Mouse (Mus musculus) embryonic facial prominence, embryonic 13.5 days (tissue): ENCODE results near the gene Spin1. TPM values are rescaled to one million over a fixed set of nuclear protein-coding genes. Genes with fewer than 3 reads are reported as not detected.

Source experiments
- ATAC-seq: fragments of 200-750 bp; cut with Nextera tagmentation; 2 replicates; pipeline ENCODE4 v1.8.0; 2017; ENCODE audit warnings: low read depth; ENCODE audit not compliant: insufficient number of reproducible peaks, insufficient read depth, low FRiP score, low TSS enrichment
- H3K27ac ChIP-seq: fragments of 300-500 bp; sonication (generic); 2 replicates; pipeline ENCODE4 v1.5.1; 2015; ENCODE audit warnings: moderate library complexity, mild to moderate bottlenecking, inconsistent platforms
- H3K27me3 ChIP-seq: fragments of 300-500 bp; sonication (generic); 2 replicates; pipeline ENCODE4 v1.6.1; 2015; ENCODE audit warnings: mild to moderate bottlenecking, inconsistent platforms
- H3K36me3 ChIP-seq: fragments of 300-500 bp; sonication (generic); 2 replicates; pipeline ENCODE4 v1.6.1; 2015; ENCODE audit warnings: mild to moderate bottlenecking, inconsistent platforms
- H3K4me1 ChIP-seq: fragments of 300-500 bp; sonication (generic); 2 replicates; pipeline ENCODE4 v1.6.1; 2015; ENCODE audit warnings: inconsistent platforms
- H3K4me2 ChIP-seq: fragments of 300-500 bp; sonication (generic); 2 replicates; pipeline ENCODE4 v1.6.1; 2015; ENCODE audit warnings: moderate library complexity, mild to moderate bottlenecking, inconsistent platforms
- H3K4me3 ChIP-seq: fragments of 300-500 bp; sonication (generic); 2 replicates; pipeline ENCODE4 v1.5.1; 2015; ENCODE audit warnings: mild to moderate bottlenecking, inconsistent platforms
- H3K9ac ChIP-seq: fragments of 300-500 bp; sonication (generic); 2 replicates; pipeline ENCODE4 v1.6.1; 2015; ENCODE audit warnings: mild to moderate bottlenecking, inconsistent platforms
- H3K9me3 ChIP-seq: fragments of 300-500 bp; sonication (generic); 2 replicates; pipeline ENCODE4 v1.6.1; 2016; ENCODE audit warnings: inconsistent platforms
- WGBS: fragments of 180-500 bp; shearing (Covaris S2); methylation state at CpG from one replicate; pipeline ENCODE4 v1.1.7; 2015; ENCODE audit warnings: mixed read lengths; 5-methylcytosine and 5-hydroxymethylcytosine counted together
- polyA plus RNA-seq: library from polyadenylated mRNA; unstranded; fragments of >200 nt; fragmentation: Nextera tagmentation; extraction: Ambion mirVana; gene quantifications from 2 replicates; pipeline ENCODE4 v1.2.1, GENCODE M21; 2015

Gene Spin1
- polyA plus RNA-seq, 1 experiment from 2014 or later, result 116 TPM

DNA sequence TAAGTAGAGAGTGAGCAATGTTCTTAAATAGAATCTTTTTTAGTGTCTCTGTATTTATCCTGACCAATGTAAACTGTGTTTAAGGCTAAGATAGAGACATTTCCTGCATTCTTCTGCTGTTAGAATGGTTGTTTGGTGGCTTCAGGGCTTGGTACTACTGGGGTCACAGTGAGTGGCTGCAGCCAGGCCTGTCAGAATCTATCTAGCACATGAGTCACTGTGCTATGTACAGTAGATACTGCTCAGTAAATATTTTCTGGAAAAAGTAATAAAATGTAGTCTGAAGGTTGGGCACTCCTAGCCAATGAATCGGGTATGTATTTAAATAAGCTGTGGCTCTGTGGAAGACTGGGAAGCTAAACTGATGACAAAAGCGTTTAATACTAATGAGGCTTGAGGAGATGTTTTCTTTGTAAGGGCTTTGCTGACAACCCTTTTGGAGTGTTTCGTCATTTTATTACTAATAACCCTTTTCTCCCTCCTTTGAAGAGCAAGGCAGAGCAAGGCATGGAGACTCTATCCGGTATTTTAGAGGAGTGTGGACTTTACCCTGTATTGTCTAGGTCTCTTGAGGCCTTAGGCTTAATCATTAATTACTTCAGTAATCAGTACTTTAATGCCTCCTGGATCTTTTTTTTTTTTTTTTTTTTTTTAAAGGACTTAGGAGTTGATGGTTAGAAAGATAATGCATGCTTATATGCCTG lies 52.4 kb downstream of the Spin1 start:
- no peak overlapping the region for H3K4me3 ChIP-seq
- no peak overlapping the region for H3K9ac ChIP-seq
- no peaks in the 10 kb centered on the region for H3K4me1 ChIP-seq
- WGBS, result 88% methylated on average over 4 of the region's 4 CpGs
- no peaks in the 10 kb centered on the region for H3K27me3 ChIP-seq
- peaks cover 70% of the 10 kb centered on the region for H3K36me3 ChIP-seq
- no peaks in the 10 kb centered on the region for H3K9me3 ChIP-seq
- ATAC-seq, result no peak
- H3K4me2 ChIP-seq, result no peak overlapping the region
- H3K27ac ChIP-seq, result no peak overlapping the region

DNA sequence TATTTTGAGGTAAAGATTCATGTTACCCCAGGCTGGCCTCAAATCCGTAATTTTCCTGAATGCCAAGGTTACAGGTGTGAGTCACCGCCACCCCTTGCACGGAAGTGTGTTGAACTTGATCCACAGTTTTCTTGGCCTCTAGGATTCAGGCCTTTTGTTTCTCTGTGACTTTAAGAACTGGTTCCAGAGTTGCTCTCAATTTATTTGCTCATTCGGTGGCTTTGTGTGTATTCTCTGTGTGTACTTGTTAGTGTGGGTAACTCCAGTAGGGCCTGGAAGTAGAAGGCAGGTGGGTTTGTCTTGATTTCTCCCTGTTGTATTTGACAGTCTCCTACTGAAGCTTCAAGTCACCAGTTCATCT lies 53.0 kb downstream of the Spin1 start:
- ATAC-seq, result no peak
- no peak overlapping the region for H3K9ac ChIP-seq
- H3K27me3 ChIP-seq, result no peaks in the 10 kb centered on the region
- H3K4me3 ChIP-seq, result no peak overlapping the region
- H3K27ac ChIP-seq, result no peak overlapping the region
- peaks cover 70% of the 10 kb centered on the region for H3K36me3 ChIP-seq
- H3K9me3 ChIP-seq, result no peaks in the 10 kb centered on the region
- 85% methylated on average over 4 of the region's 4 CpGs for WGBS
- H3K4me1 ChIP-seq, result no peaks in the 10 kb centered on the region
- no peak overlapping the region for H3K4me2 ChIP-seq

DNA sequence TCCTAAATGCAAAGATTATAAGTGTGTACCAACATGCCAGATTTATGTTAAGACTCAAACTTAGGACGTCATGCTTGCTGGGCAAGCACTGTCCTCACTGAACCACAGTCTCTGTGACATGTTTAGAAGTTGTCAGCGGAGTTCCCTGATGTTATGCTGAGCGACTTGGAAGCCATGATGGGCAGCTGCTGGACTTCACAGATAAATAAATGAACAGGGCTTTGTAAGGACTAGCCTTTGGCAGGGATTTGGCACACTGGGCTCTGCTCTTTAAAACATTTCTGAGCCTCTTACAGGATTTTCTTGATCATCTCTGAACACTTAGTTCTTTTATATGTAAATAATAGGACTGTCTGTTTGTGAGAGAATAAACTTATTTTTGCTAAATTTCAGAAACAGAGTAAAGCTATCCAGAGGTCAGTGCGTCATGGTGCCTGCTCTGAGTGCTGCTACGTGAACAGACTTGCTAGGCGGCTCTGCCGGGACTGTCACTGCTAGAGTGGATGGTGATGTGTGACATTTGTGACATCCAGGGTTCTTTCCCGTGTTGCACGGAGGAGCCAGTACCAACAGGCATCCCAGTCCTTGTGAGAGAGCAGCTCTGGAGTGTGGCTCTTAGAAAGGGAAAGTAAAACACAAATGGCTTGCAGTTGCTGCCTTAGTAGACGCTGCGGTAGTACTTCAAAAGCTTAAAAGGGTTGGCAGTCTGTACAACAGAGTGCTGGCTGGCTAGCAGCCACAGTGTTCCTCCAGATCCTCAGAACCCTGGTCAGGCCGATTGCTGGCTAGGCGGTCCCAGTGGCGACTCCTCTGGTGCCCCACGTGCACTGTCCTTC lies 54.7 kb downstream of the Spin1 start:
- peaks cover 57% of the 10 kb centered on the region for H3K36me3 ChIP-seq

DNA sequence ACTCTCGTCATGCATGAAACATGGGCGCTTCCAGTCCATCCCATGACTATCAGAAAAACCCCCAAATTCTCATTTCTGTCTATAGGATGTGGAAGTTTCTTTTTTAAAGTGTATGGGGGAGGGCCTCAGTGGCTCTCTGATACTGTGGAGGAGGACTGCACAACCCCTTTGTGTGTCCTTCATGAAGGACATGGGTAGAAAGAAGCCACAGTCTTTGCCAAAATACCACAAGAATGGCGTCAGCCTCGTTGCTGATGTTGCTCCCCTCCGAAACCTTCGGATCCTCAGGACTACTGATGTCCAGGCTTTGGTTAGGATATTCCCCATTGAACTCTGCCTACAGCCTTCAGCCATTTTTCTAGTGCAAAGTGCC lies 55.3 kb downstream of the Spin1 start:
- no peak for ATAC-seq
- Histone ChIP-seq H3K9ac (no peak overlapping the region), H3K4me3 (no peak overlapping the region), H3K27ac (no peak overlapping the region), H3K36me3 (peaks cover 52% of the 10 kb centered on the region), H3K27me3 (no peaks in the 10 kb centered on the region), H3K4me1 (no peaks in the 10 kb centered on the region), H3K4me2 (no peak overlapping the region), H3K9me3 (no peaks in the 10 kb centered on the region)
- WGBS, result 96% methylated on average over 6 of the region's 6 CpGs

More for the DNA sequence above, 54.7 kb downstream of the Spin1 start:
- Histone ChIP-seq H3K27ac (no peak overlapping the region), H3K9me3 (no peaks in the 10 kb centered on the region), H3K4me1 (no peaks in the 10 kb centered on the region), H3K4me2 (no peak overlapping the region), H3K9ac (no peak overlapping the region), H3K4me3 (no peak overlapping the region), H3K27me3 (no peaks in the 10 kb centered on the region)
- whole genome bisulfite sequencing, result 90% methylated on average over 15 of the region's 15 CpGs
- ATAC-seq, result no peak

DNA sequence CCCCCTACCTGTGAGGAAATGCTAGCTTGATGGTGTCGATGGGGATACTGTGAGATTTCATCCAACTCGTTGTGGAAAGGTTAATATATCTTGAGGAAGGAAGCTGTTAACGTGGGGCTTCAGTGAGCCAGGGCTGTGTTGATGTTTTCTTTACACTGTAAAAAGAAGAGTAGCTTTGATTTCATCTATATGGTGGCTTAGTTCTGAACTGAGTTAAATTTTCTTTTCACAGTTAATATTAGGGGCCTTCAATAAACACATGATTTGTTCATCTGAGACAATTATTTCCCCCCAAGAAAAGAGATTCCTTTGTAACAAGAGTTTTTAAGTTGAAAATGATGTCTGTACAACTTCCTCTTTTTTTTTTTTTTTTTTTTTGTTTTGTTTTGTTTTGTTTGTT lies 56.6 kb downstream of the Spin1 start:
- H3K4me1 ChIP-seq, result no peaks in the 10 kb centered on the region
- WGBS, result 87% methylated on average over 3 of the region's 3 CpGs
- H3K27me3 ChIP-seq, result no peaks in the 10 kb centered on the region
- no peaks in the 10 kb centered on the region for H3K9me3 ChIP-seq
- H3K36me3 ChIP-seq, result peaks cover 52% of the 10 kb centered on the region
- no peak overlapping the region for H3K27ac ChIP-seq
- no peak overlapping the region for H3K9ac ChIP-seq
- ATAC-seq, result no peak
- no peak overlapping the region for H3K4me2 ChIP-seq
- no peak overlapping the region for H3K4me3 ChIP-seq

DNA sequence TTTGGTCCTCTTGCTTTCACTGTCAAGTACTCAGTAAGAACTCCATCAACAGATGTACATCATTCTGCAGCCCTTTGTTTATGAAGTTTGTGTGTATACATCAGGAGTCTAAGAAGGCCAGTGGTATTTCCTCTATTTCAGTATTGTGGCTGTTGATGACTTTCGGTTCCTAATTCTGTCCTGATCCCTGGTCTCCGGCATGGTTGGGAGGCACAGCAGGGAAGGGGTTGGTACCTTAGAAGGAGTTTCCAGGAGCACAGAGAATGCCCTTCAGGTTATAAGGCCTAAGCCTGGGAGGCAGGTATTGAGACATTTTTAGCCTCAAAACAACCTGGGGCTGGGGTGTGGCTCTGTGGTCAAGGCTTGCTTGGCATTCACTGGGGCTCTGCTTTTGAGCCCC lies 61.0 kb downstream of the Spin1 start:
- Histone ChIP-seq H3K4me3 (no peak overlapping the region), H3K4me1 (no peaks in the 10 kb centered on the region), H3K9ac (no peak overlapping the region), H3K9me3 (no peaks in the 10 kb centered on the region), H3K4me2 (no peak overlapping the region), H3K27ac (no peak overlapping the region), H3K36me3 (peaks cover 14% of the 10 kb centered on the region), H3K27me3 (no peaks in the 10 kb centered on the region)
- no peak for ATAC-seq
- 83% methylated on average over 2 of the region's 2 CpGs for WGBS

DNA sequence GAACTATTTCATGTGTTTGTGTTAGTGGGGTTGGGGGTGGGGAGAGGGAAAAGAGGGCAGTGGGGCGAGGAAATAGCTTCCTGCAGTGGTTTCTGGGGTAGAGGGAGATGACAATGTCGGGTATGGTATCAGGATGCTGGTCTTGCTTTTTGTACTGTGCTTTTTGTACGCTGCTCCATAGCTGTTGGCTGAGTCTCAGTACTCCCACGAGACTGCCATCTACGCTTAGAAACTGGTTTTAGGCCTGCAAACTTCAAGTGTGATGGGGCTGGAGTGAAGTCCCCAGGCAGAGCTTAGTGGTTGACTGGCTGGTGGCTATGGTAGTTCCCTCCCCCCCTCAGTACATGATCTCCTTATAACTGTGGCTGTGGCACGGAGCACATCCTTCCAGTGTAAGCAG lies 61.6 kb downstream of the Spin1 start:
- no peaks in the 10 kb centered on the region for H3K27me3 ChIP-seq
- no peak overlapping the region for H3K4me2 ChIP-seq
- H3K9me3 ChIP-seq, result no peaks in the 10 kb centered on the region
- H3K4me3 ChIP-seq, result no peak overlapping the region
- H3K27ac ChIP-seq, result no peak overlapping the region
- 79% methylated on average over 6 of the region's 6 CpGs for whole genome bisulfite sequencing
- no peak overlapping the region for H3K9ac ChIP-seq
- no peaks in the 10 kb centered on the region for H3K4me1 ChIP-seq
- H3K36me3 ChIP-seq, result peaks cover 12% of the 10 kb centered on the region
- ATAC-seq, result no peak

DNA sequence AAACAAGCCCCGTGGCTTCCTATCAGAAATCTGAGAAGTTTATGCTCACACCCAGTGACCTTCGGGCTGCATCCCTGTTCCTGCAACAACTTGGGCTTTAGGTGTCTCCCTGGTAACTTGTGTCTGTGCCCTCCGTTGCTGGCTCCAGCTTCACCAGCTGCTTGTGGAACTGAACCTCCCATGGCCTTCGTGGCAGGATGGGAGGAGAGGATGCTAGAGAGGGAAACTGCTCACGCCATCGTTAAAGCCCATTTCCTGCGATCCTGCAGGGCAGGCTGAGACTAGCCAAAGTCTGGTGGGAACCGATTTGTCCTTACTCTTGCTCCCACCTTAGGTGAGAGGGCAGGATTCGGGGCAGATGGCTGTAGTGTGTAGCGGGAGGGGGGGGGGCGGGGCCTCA lies 66.0 kb downstream of the Spin1 start:
- Histone ChIP-seq H3K27ac (no peak overlapping the region), H3K9me3 (no peaks in the 10 kb centered on the region), H3K4me3 (no peak overlapping the region), H3K4me2 (no peak overlapping the region), H3K36me3 (0 out of 2 replicates have a peak, but pooled peaks cover 3% of the 10 kb centered on the region), H3K27me3 (peaks cover 17% of the 10 kb centered on the region), H3K4me1 (peaks cover 16% of the 10 kb centered on the region), H3K9ac (no peak overlapping the region)
- 61% methylated on average over 11 of the region's 11 CpGs for WGBS
- ATAC-seq, result no peak

DNA sequence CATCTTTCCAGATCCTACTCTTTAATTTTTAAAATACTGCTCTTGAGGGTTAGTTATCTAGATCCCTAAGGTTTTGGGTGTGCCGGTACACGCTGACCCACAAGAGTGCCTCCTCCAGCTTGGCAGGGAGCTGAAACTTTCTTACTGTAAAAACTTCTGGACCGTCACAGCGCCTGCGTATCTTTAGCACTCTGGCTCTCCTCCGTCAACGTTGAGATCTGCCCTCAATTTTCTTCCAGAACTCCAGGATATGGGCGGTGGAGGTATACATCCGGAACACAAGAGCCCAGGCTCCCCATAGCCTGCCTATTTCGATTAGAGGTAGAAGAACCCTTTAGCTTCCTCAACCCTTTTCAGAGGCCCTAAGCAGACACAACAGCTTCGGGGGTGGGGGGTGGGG lies 69.5 kb downstream of the Spin1 start:
- H3K27ac ChIP-seq, result no peak overlapping the region
- no peak overlapping the region for H3K9ac ChIP-seq
- peak overlapping the region; percentile 99 for H3K4me2 ChIP-seq
- H3K36me3 ChIP-seq, result no peaks in the 10 kb centered on the region
- H3K4me1 ChIP-seq, result peaks cover 18% of the 10 kb centered on the region
- peaks cover 33% of the 10 kb centered on the region for H3K27me3 ChIP-seq
- H3K4me3 ChIP-seq, result peak overlapping the region; percentile 55
- no peak for ATAC-seq
- no peaks in the 10 kb centered on the region for H3K9me3 ChIP-seq
- 32% methylated on average over 11 of the region's 11 CpGs for whole genome bisulfite sequencing

DNA sequence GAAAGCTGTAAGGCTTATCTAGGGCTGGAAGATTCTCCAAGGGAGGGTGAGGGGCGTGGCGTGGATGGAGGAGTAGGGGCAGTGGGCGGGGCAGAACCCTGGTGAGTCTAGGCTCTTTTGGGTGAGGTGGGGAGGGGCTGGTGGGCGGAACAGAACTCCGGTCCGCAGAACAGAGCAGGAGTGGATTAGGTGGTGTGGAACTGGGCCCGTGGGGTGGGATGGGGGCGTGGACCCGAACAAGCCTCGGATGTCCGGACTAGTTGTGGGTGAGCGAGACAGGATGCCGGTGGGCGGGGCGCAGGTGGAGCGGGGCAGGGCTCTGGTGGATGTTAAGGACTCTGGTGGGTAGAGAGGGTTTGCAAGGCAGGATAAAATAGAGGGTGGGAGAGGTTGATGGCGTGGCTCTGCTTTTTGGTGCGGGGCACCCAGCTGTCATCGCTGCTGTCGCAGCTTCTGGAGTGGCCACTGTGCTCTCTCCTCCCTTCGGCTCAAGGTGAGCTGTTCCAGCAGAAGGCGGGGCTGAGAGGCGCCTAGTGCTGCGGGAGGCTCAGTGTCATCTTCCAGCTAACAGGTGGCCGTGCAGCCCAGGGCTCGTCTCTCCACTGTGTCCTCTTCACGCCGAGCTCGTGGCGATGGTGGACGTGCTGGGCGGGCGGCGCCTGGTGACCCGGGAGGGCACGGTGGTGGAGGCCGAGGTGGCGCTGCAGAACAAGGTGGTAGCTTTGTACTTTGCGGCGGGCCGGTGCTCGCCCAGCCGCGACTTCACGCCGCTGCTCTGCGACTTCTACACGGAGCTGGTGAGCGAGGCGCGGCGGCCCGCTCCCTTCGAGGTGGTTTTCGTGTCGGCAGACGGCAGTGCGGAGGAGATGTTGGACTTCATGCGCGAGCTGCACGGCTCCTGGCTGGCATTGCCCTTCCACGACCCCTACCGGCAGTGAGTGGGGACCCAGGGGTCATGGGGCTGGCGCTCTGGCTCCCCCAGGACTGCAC lies 70.3 kb downstream of the Spin1 start, which contains the start of gene Nxnl2:
Gene Nxnl2, plus strand, starts transcription at position 332 of the 990 bp plus-strand sequence.
- H3K36me3 ChIP-seq, result no peaks in the 10 kb centered on the region
- no peaks in the 10 kb centered on the region for H3K9me3 ChIP-seq
- WGBS, result under 1% methylated on average over 64 of the region's 64 CpGs
- peak within 1 kb of the TSS; percentile 70 for H3K9ac ChIP-seq
- peaks cover 18% of the 10 kb centered on the region for H3K4me1 ChIP-seq
- no peak within 1 kb of the TSS for H3K27ac ChIP-seq
- peak; percentile 72 for ATAC-seq
- peaks cover 33% of the 10 kb centered on the region for H3K27me3 ChIP-seq
- peak within 1 kb of the TSS; percentile 99 for H3K4me2 ChIP-seq
- peak within 1 kb of the TSS; percentile 55 for H3K4me3 ChIP-seq

DNA sequence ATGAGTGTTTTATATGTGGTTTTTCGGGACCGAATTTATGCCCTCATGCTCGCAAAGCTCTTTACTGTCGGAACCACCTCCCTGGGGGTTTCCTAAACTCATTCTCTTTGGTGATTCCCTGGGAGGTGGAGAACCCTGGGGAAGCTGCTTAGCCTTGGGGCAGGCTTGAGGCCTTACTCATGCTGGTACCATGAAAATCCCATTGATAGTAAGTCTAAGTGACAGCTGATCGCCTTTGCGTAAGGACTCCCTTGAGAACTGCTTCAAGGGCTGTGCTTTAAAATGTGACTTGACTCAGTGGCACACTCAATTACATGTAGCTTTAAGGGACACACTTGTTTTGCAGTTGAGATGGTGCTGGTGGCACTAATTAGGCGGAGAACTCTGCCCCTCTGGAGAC lies 71.9 kb downstream of the Spin1 start:
- H3K27me3 ChIP-seq, result peaks cover 33% of the 10 kb centered on the region
- no peak overlapping the region for H3K4me3 ChIP-seq
- H3K4me2 ChIP-seq, result no peak overlapping the region
- WGBS, result 76% methylated on average over 7 of the region's 7 CpGs
- no peak overlapping the region for H3K9ac ChIP-seq
- H3K36me3 ChIP-seq, result no peaks in the 10 kb centered on the region
- 0 out of 2 replicates have a peak, but pooled peaks cover 2% of the 10 kb centered on the region for H3K9me3 ChIP-seq
- peaks cover 18% of the 10 kb centered on the region for H3K4me1 ChIP-seq
- no peak for ATAC-seq
- H3K27ac ChIP-seq, result no peak overlapping the region
